Mouse (Mus musculus) cerebellum, adult 18-20 months (tissue): ENCODE data around the gene Chac1.

ENCODE experiments used
- DNase-seq, 2 experiments: peaks; one replicate each; pipeline ENCODE4 v3.0.0; 2021

Chac1 gene

DNA sequence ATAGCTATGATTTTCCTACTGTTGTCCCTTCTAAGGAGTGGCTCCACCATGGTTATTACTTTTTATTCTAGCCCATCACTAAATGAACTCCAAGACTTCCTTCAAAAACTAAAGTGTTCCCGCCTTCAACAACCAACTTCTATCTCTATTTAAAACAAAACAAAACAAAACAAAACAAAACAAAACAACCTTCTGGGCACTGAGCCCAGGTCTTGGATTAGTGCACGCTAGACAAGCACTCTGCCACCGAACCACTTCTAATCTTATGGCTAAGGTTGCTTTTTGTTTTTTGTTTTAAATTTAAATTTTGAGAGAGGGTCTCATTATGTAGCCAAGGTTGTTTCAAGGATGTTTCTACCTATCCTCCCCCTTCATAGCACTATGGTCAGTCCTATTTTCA is 26.8 kb downstream of the Chac1 start:
- no peak for DNase-seq

DNA sequence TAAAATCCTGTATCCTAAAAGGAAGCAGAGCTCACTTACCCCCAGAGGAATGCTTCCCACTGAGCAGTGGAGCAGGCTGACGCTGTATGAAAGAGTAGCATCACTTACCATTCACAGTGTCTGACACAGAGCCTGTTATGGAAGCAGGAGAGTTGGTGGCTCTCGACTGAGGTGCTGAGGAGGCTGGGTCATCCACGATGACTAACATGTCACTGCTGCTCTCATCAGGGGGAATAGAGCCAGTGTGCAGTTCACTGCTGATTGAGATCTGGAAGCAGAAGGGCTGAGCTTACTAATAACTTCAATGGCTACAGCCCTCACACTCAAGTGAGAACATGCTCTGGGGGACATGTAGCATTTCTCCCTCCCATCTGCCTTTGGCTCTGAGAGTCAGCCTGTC is 28.4 kb downstream of the Chac1 start:
- no peak for DNase-seq

DNA sequence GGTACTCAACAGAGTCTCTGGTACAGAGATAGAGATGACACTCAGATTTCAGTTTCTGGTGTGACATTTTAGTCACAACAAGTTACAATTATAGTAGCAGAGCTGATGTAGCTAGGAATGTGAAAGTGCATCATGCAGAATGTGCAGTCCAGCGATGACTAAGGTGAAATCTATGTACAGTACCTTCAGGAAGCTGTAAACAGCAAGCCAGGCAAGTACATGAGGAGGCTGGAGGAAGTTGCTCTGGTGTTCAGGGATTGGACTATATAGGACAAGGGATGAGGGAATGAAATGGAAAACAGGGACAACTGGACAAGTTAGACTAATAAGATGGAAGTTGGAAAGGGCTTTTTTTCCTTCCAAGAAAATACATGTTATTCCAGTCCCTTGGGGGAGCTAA is 37.2 kb downstream of the Chac1 start:
- DNase-seq, result no peak

DNA sequence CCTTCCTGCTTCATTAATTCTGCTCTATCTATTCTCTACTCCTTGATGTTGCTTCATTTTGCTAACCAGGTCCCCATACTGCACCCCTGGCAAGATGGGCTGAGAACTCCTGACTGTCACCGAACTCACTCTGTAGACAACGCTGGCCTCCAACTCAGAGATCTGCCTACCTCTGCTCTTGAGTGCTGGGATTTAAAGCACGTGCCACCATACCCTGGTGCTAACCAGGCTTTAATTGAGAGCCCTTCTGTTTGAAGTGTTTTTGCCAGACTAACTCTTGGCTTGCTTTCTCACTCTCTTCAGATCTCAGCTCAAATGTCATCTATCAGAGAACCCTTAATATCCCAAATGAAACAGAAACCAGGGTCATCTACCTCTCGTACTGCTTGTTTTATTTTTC is 39.0 kb downstream of the Chac1 start:
- DNase-seq, result no peak

DNA sequence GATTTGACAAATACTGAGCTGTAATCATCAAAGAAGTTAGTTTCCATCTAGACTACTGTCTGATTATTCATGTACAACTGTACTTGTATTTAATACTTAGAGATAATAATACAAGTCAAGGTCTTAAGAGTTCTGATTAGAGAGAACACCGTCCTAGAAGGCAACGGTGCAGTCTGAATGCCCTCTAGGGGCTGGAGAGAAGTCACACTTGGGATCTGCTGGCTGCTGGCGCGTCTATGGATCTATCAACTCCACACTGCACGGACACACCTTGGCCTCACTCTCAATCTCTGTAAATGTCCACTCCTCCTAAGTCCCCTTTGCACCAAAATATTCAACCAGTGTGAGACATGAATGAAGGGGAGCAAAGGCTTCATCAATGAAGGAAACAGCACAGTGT is 47.2 kb downstream of the Chac1 start:
- no peak for DNase-seq

DNA sequence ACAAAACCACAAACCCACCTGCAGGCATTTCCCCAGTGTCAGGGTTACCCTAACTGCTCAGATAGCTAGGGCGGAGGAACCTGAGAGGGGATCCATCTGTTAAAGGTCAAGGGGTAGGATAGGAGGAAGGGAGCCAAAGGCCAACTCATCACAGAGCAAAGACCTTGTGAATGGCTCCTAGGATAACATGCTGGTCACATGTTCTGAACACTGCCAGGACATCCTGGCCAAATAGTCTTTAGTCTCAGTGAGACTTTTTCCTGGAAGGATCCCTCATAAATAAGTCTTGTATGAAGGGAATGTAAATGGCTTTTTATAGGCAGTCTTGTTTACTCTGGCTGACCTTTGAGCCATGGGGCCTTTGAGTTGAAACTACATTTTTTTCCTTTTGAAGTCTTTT is 47.6 kb downstream of the Chac1 start:
- DNase-seq, result no peak

GRCm38 (mm10) chr2:119399313-119399712 is 48.3 kb downstream of the Chac1 start:
- DNase-seq, result no peak
